Mouse (Mus musculus): ENCODE results near the gene Ankrd60. TPM values are rescaled to one million over a fixed set of nuclear protein-coding genes. Genes with fewer than 3 reads are reported as not detected.

The Ankrd60 gene
- total RNA-seq, 1 experiment from 2014 or later, result not detected

DNA sequence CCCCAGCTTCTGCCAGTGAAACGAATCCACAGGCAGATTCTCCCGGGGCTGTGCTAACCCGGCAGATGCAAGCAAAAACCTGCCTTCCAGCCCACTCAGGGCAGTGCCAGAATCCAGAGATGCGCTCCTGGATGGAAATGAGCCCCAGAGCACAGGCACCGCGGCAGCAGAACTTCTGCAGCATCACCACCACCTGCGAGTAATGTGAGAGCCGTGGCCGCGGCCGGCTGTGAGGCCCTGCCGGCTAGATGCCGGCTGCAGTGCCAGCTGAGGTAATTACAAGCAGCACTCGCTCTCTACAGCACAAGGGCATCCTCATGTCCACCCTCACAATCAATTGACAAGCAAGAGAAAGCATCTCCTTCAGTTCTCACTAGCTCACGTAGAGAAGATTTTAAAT lies 6.2 kb upstream of the Ankrd60 start:
- DNase-seq, result no peak

GRCm38 (mm10) chr2:173583455-173583854 lies 5.3 kb upstream of the Ankrd60 start:
- peak; percentile 66 for DNase-seq

- DNase-seq, result no peak
Measured at GRCm38 (mm10) chr2:173582903-173583302, 4.7 kb upstream of the Ankrd60 start.

DNA sequence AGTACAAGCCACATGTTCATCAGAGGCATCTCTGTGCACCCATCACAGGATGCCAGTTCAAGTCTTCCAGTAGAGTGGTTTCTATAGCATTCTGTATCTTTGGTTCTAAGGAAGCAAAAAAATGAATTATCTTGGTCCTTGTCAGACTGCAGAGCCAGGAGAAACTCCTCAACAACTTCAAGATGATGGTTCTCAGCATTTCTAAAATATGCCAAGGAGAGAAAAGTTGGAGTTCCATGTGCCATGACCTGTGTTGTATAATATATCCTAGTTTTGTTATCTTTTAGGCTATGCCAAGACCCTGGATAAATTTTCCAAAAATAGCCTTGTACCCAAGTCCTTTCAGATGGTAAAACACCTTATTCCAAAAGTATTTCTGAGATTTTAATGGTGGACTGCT lies 2.9 kb upstream of the Ankrd60 start:
- no peak for DNase-seq

DNA sequence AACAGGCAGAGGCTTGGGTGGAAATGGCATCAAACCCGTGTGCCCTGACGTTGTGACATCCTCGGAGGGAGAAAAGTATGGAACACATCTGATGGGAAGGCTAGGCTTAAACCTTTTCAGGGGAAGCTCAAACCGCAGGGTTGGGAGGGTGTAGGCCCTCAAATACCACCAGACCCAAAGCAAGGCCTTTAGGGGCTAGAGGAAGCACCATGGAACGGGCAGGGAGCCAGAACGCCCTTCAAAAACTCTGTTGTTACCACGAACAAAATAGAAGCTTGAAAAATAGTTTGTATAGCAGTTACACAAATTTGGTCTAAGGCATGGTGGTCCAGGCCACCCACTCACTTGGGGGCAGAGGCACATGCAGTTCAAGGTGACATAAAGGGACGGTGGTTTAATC lies 430 bp upstream of the Ankrd60 start:
- DNase-seq, result no peak

DNA sequence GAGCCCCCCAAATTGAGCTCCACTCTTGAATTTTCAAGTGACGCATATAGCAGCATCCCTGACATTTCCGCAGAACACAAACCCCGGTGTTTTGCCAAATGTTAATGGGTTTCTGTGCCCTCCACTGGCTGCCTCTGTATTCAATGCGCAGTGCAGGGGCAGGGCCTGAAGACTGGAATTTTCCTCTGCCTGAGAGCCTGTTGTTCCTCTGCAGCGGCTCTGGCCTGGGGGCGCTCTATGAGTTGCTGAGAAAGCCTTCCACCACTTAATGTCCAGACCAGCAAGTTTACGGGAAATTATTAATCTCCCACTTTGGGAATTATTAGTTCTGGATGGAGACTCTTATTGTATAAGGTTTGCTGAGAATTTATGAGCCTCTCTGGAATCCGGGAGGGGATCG lies 14.0 kb downstream of the Ankrd60 start:
- DNase-seq, result no peak

GRCm38 (mm10) chr2:173563336-173563735 lies 14.8 kb downstream of the Ankrd60 start:
- DNase-seq, result no peak

GRCm38 (mm10) chr2:173561851-173562442 lies 16.2 kb downstream of the Ankrd60 start:
- peak; percentile 73 for DNase-seq

GRCm38 (mm10) chr2:173558754-173559396 lies 19.3 kb downstream of the Ankrd60 start:
- no peak for DNase-seq

GRCm38 (mm10) chr2:173553863-173554262 lies 24.3 kb downstream of the Ankrd60 start:
- no peak for DNase-seq

DNA sequence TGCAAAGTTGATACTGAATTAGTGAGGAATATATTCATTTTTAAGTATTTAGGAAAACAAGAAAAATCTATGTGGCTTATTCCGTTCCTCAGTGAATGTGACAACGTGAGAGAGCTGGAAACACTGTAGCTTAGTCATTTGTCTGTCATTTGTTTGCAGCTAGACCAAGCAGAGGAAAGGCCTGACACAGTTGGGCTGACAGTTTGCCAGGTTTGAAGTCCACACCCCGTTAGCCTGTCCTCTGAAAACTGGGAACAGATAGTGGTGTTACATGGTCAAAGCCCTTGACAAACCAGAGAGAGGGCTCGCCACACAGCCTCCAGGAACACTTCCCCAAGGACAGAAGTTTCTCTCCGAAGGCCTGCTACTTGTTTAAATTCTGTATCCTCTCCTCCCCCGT lies 27.5 kb downstream of the Ankrd60 start:
- peak; percentile 58 for DNase-seq

DNA sequence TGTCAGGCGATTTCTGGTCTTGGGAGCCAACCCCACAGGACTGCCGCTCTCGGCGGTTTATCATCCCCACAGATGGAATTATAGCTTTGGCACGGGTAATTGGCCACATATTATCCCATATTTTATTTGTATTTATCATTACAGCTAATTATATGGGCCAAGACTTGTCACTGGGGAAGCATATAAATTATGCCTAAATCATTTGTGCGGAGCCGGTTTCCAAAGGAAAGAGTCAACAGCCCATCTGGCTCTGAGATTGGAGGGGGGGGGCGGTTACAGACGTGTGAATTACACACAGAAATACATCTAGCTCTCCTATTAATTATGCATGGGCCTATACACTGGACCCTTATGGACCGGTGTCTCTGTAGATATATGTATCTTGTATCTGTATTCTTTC lies 28.9 kb downstream of the Ankrd60 start:
- no peak for DNase-seq

GRCm38 (mm10) chr2:173545992-173546703 lies 32.0 kb downstream of the Ankrd60 start:
- DNase-seq, result peak; percentile 88

DNA sequence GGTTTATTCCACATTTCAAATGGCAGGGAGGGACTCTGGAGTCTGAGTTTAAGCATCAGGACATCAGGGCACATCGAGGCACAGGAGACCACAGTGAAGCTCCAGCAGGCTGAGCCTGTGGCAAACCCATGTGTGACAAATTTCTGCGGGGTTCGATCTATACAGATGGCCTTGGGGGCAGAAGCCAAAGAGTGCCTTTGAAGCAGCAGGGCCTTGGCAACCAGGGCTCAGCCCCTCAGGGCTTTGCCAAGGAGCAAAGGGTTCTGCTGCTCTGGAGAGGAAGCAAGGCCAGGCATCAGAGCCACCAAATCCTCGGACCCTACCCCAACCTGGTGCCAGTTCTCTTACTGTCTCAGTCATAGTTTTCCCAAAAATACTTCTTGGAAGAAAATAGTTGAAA lies 35.4 kb downstream of the Ankrd60 start:
- peak; percentile 60 for DNase-seq

GRCm38 (mm10) chr2:173541748-173542147 lies 36.4 kb downstream of the Ankrd60 start:
- no peak for DNase-seq

GRCm38 (mm10) chr2:173539781-173540180 lies 38.4 kb downstream of the Ankrd60 start:
- no peak for DNase-seq

DNA sequence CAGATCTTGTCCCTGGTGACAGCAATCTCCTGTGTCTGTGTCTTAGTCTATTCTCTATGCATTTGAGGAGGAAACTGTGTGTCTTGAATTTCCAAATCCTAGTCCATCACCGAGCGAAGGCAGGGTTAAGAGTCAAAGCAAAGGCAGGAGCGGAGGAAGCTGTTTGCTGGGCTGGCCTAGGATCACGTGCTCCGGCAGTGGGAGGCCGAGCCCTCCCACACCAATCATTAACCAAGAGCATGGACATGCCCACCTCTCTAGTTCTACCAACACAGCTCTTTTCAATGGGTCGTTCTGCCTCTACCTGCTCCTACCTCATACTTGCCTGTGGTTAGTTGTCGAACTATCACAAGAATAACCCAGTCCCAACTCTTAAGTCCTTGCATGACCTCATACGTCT lies 42.3 kb downstream of the Ankrd60 start:
- no peak for DNase-seq

GRCm38 (mm10) chr2:173535390-173535789 lies 42.8 kb downstream of the Ankrd60 start:
- DNase-seq, result no peak

DNA sequence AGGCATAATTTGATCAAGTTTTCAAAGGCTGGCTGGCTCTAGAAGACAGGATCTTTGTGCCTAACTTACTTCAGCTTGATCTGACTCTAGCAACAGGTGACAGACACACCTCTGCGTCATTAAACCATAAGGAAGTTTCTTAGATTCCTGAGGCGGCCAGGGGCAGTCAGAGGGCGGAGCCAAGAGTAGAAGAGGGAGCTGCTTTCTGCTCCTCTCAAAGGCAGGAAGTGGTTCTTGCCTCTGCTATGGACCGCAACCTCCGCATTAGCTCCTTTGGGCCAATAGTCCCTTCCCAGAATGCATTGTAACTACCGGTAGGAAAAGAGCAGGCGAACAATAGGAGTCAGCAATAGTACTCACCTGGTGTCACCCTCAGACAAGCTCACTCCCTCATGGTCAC lies 43.6 kb downstream of the Ankrd60 start:
- no peak for DNase-seq

GRCm38 (mm10) chr2:173532711-173533462 lies 45.3 kb downstream of the Ankrd60 start:
- DNase-seq, result no peak

DNA sequence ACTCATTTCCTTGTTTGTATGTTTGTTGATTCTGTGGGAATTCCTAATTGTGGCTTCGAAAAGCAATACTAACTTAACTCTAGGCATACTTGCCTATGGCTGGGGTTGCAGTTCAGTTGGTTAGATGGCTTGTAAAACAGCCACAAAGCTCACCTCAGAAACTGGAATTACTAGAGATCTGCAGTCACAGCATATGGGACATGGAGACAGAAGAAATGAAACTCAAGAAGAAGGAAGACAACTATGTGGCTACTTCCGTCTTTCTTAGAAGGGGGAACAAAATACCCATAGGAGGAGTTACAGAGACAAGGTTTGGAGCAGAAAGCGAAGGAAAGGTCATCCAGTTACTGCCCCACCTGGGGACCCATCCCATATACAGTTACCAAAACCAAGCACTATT lies 49.7 kb downstream of the Ankrd60 start:
- DNase-seq, result no peak

GRCm38 (mm10) chr2:173522376-173522775 lies 55.8 kb downstream of the Ankrd60 start, which contains the start of gene 1700021F07Rik:
Gene 1700021F07Rik (plus strand): TSS chr2:173522586.
- no peak for DNase-seq

All from adrenal gland, postnatal 14 days (tissue).